Mouse (Mus musculus) urinary bladder, postnatal 36 days (tissue): ENCODE results near the gene Iqsec2.

ENCODE experiments used
- DNase-seq, 2 experiments: peaks; one replicate each; pipeline ENCODE4 v3.0.0; 2022; ENCODE audit warnings: low spot score in 2 of 2, mixed read lengths in 1 of 2

Gene Iqsec2

GRCm38 (mm10) chrX:152244492-152245189, 100.6 kb downstream of the Iqsec2 start:
- DNase-seq, result no peak

- no peak for DNase-seq
Observed at GRCm38 (mm10) chrX:152271189-152271588, 127.1 kb downstream of the Iqsec2 start.
